Mouse (Mus musculus) neural tube, embryonic 13.5 days (tissue): ENCODE measurements around the gene Syne2. TPM values are rescaled to one million over a fixed set of nuclear protein-coding genes. Genes with fewer than 3 reads are reported as not detected.

ENCODE experiments used
- ATAC-seq: fragments of 200-750 bp; cut with Nextera tagmentation; 2 replicates; pipeline ENCODE4 v1.8.0; 2017; ENCODE audit warnings: low read depth, mild to moderate bottlenecking, moderate TSS enrichment, moderate library complexity
- H3K27ac ChIP-seq: fragments of 300-500 bp; sonication (generic); replicated peaks from 2 replicates; pipeline ENCODE4 v1.5.1; 2015; ENCODE audit warnings: moderate library complexity, mild to moderate bottlenecking, inconsistent platforms
- H3K27me3 ChIP-seq: fragments of 300-500 bp; sonication (generic); 2 replicates; pipeline ENCODE4 v1.6.1; 2015; ENCODE audit warnings: mild to moderate bottlenecking, inconsistent platforms
- H3K36me3 ChIP-seq: fragments of 300-500 bp; sonication (generic); 2 replicates; pipeline ENCODE4 v1.6.1; 2015; ENCODE audit warnings: mild to moderate bottlenecking, inconsistent platforms
- H3K4me1 ChIP-seq: fragments of 300-500 bp; sonication (generic); replicated peaks from 2 replicates; pipeline ENCODE4 v1.6.1; 2015; ENCODE audit warnings: inconsistent platforms
- H3K4me2 ChIP-seq: fragments of 300-500 bp; sonication (generic); 2 replicates; pipeline ENCODE4 v1.6.1; 2015; ENCODE audit warnings: inconsistent platforms, mild to moderate bottlenecking, moderate library complexity
- H3K4me3 ChIP-seq: fragments of 300-500 bp; sonication (generic); 2 replicates; pipeline ENCODE4 v1.5.1; 2015; ENCODE audit warnings: mild to moderate bottlenecking, inconsistent platforms
- H3K9ac ChIP-seq: fragments of 300-500 bp; sonication (generic); 2 replicates; pipeline ENCODE4 v1.6.1; 2015; ENCODE audit warnings: moderate library complexity, mild to moderate bottlenecking, inconsistent platforms
- H3K9me3 ChIP-seq: fragments of 300-500 bp; sonication (generic); 2 replicates; pipeline ENCODE4 v1.6.1; 2016; ENCODE audit warnings: inconsistent platforms
- WGBS: fragments of 180-500 bp; shearing (Covaris S2); methylation state at CpG from one replicate; pipeline ENCODE4 v1.1.7; 2015; 5-methylcytosine and 5-hydroxymethylcytosine counted together
- polyA plus RNA-seq: library from polyadenylated mRNA; unstranded; fragments of >200 nt; fragmentation: Nextera tagmentation; extraction: Ambion mirVana; gene quantifications from 2 replicates; pipeline ENCODE4 v1.2.1, GENCODE M21; 2015

Syne2 gene
- polyA plus RNA-seq, 1 experiment from 2014 or later: 48.5 TPM

GRCm38 (mm10) chr12:75992946-75993345, 175.0 kb downstream of the Syne2 start:
- no peak for ATAC-seq
- H3K4me3 ChIP-seq: no peak overlapping the region
- H3K27me3 ChIP-seq: no peaks in the 10 kb centered on the region
- no peaks in the 10 kb centered on the region for H3K4me1 ChIP-seq
- H3K9me3 ChIP-seq: no peaks in the 10 kb centered on the region
- H3K36me3 ChIP-seq: peaks cover 64% of the 10 kb centered on the region
- no peak overlapping the region for H3K4me2 ChIP-seq
- H3K27ac ChIP-seq: no peak overlapping the region
- WGBS: 94% methylated on average over 4 of the region's 4 CpGs
- no peak overlapping the region for H3K9ac ChIP-seq

GRCm38 (mm10) chr12:75995086-75995485, 177.2 kb downstream of the Syne2 start:
- Histone ChIP-seq H3K4me2 (no peak overlapping the region), H3K27me3 (no peaks in the 10 kb centered on the region), H3K4me3 (no peak overlapping the region), H3K36me3 (peaks cover 63% of the 10 kb centered on the region), H3K4me1 (no peaks in the 10 kb centered on the region), H3K9me3 (no peaks in the 10 kb centered on the region), H3K9ac (no peak overlapping the region), H3K27ac (no peak overlapping the region)
- no peak for ATAC-seq
- 60% methylated on average over 2 of the region's 2 CpGs for WGBS

GRCm38 (mm10) chr12:75997547-75997946, 179.6 kb downstream of the Syne2 start:
- H3K9ac ChIP-seq: no peak overlapping the region
- H3K27me3 ChIP-seq: no peaks in the 10 kb centered on the region
- H3K36me3 ChIP-seq: peaks cover 55% of the 10 kb centered on the region
- no peak overlapping the region for H3K27ac ChIP-seq
- H3K4me2 ChIP-seq: no peak overlapping the region
- no peak for ATAC-seq
- WGBS: 91% methylated on average over 5 of the region's 5 CpGs
- no peak overlapping the region for H3K4me3 ChIP-seq
- H3K9me3 ChIP-seq: no peaks in the 10 kb centered on the region
- no peaks in the 10 kb centered on the region for H3K4me1 ChIP-seq

- whole genome bisulfite sequencing: 43% methylated on average over 2 of the region's 2 CpGs
- Histone ChIP-seq H3K4me2 (no peak overlapping the region), H3K4me3 (no peak overlapping the region), H3K27me3 (no peaks in the 10 kb centered on the region), H3K36me3 (peaks cover 48% of the 10 kb centered on the region), H3K4me1 (no peaks in the 10 kb centered on the region), H3K9me3 (no peaks in the 10 kb centered on the region), H3K9ac (no peak overlapping the region), H3K27ac (no peak overlapping the region)
- no peak for ATAC-seq
Measured at GRCm38 (mm10) chr12:75998416-75998815, 180.5 kb downstream of the Syne2 start.

GRCm38 (mm10) chr12:76004697-76005249, 186.8 kb downstream of the Syne2 start:
- Histone ChIP-seq H3K9ac (no peak overlapping the region), H3K4me1 (no peaks in the 10 kb centered on the region), H3K4me2 (no peak overlapping the region), H3K9me3 (no peaks in the 10 kb centered on the region), H3K36me3 (peaks cover 38% of the 10 kb centered on the region), H3K27me3 (no peaks in the 10 kb centered on the region), H3K4me3 (no peak overlapping the region), H3K27ac (no peak overlapping the region)
- no peak for ATAC-seq
- 46% methylated on average over 9 of the region's 9 CpGs for WGBS

- peaks cover 32% of the 10 kb centered on the region for H3K36me3 ChIP-seq
- no peak overlapping the region for H3K4me3 ChIP-seq
- H3K27me3 ChIP-seq: no peaks in the 10 kb centered on the region
- H3K9me3 ChIP-seq: no peaks in the 10 kb centered on the region
- 79% methylated on average over 6 of the region's 6 CpGs for WGBS
- no peak overlapping the region for H3K9ac ChIP-seq
- H3K4me2 ChIP-seq: no peak overlapping the region
- H3K27ac ChIP-seq: no peak overlapping the region
- ATAC-seq: no peak
- no peaks in the 10 kb centered on the region for H3K4me1 ChIP-seq
Measured at GRCm38 (mm10) chr12:76008991-76009390, 191.1 kb downstream of the Syne2 start.

GRCm38 (mm10) chr12:76012789-76013188, 194.9 kb downstream of the Syne2 start:
- H3K4me2 ChIP-seq: no peak overlapping the region
- ATAC-seq: no peak
- peaks cover 32% of the 10 kb centered on the region for H3K36me3 ChIP-seq
- H3K4me3 ChIP-seq: no peak overlapping the region
- no peak overlapping the region for H3K9ac ChIP-seq
- 93% methylated on average over 3 of the region's 4 CpGs for WGBS
- no peaks in the 10 kb centered on the region for H3K9me3 ChIP-seq
- H3K27me3 ChIP-seq: no peaks in the 10 kb centered on the region
- no peaks in the 10 kb centered on the region for H3K4me1 ChIP-seq
- H3K27ac ChIP-seq: no peak overlapping the region

GRCm38 (mm10) chr12:76013480-76013879, 195.5 kb downstream of the Syne2 start:
- Histone ChIP-seq H3K9me3 (no peaks in the 10 kb centered on the region), H3K36me3 (peaks cover 38% of the 10 kb centered on the region), H3K4me2 (no peak overlapping the region), H3K4me1 (no peaks in the 10 kb centered on the region), H3K4me3 (no peak overlapping the region), H3K9ac (no peak overlapping the region), H3K27me3 (no peaks in the 10 kb centered on the region), H3K27ac (no peak overlapping the region)
- 66% methylated on average over 4 of the region's 4 CpGs for WGBS
- no peak for ATAC-seq

- H3K4me2 ChIP-seq: no peak overlapping the region
- no peaks in the 10 kb centered on the region for H3K9me3 ChIP-seq
- no peaks in the 10 kb centered on the region for H3K27me3 ChIP-seq
- no peaks in the 10 kb centered on the region for H3K4me1 ChIP-seq
- peaks cover 41% of the 10 kb centered on the region for H3K36me3 ChIP-seq
- 91% methylated on average over 14 of the region's 15 CpGs for WGBS
- no peak overlapping the region for H3K4me3 ChIP-seq
- ATAC-seq: no peak
- no peak overlapping the region for H3K9ac ChIP-seq
- no peak overlapping the region for H3K27ac ChIP-seq
Measured at GRCm38 (mm10) chr12:76015026-76015425, 197.1 kb downstream of the Syne2 start.

- H3K27me3 ChIP-seq: no peaks in the 10 kb centered on the region
- 91% methylated on average over 11 of the region's 11 CpGs for WGBS
Measured at GRCm38 (mm10) chr12:76015489-76015888, 197.6 kb downstream of the Syne2 start.

GRCm38 (mm10) chr12:76016123-76017101, 198.5 kb downstream of the Syne2 start:
- no peaks in the 10 kb centered on the region for H3K27me3 ChIP-seq
- no peak for ATAC-seq
- H3K4me3 ChIP-seq: no peak overlapping the region
- H3K9me3 ChIP-seq: no peaks in the 10 kb centered on the region
- peaks cover 49% of the 10 kb centered on the region for H3K36me3 ChIP-seq
- no peaks in the 10 kb centered on the region for H3K4me1 ChIP-seq
- H3K4me2 ChIP-seq: no peak overlapping the region
- H3K27ac ChIP-seq: no peak overlapping the region
- no peak overlapping the region for H3K9ac ChIP-seq
- 84% methylated on average over 14 of the region's 14 CpGs for WGBS

More at GRCm38 (mm10) chr12:76015489-76015888, 197.6 kb downstream of the Syne2 start:
- H3K4me3 ChIP-seq: no peak overlapping the region
- no peaks in the 10 kb centered on the region for H3K9me3 ChIP-seq
- H3K4me1 ChIP-seq: no peaks in the 10 kb centered on the region
- peaks cover 41% of the 10 kb centered on the region for H3K36me3 ChIP-seq
- no peak overlapping the region for H3K9ac ChIP-seq
- no peak overlapping the region for H3K27ac ChIP-seq
- no peak for ATAC-seq
- no peak overlapping the region for H3K4me2 ChIP-seq

GRCm38 (mm10) chr12:76018640-76019039, 200.7 kb downstream of the Syne2 start:
- H3K4me2 ChIP-seq: no peak overlapping the region
- no peak for ATAC-seq
- H3K4me3 ChIP-seq: no peak overlapping the region
- no peak overlapping the region for H3K27ac ChIP-seq
- no peaks in the 10 kb centered on the region for H3K9me3 ChIP-seq
- no peak overlapping the region for H3K9ac ChIP-seq
- no peaks in the 10 kb centered on the region for H3K27me3 ChIP-seq
- peaks cover 69% of the 10 kb centered on the region for H3K36me3 ChIP-seq
- H3K4me1 ChIP-seq: no peaks in the 10 kb centered on the region
- WGBS: 69% methylated on average over 8 of the region's 8 CpGs
